Mouse (Mus musculus): ENCODE data around the gene Cdc42se1. TPM values are rescaled to one million over a fixed set of nuclear protein-coding genes. Genes with fewer than 3 reads are reported as not detected.
A peak's percentile ranks its signal among the peaks of the same experiment; 100 is the strongest.
"Not testable (repeated sequence)": the region's sequence is repeated elsewhere in the genome, so short reads cannot be mapped to it uniquely, and the experiment has no call there.

The Cdc42se1 gene
- polyA plus RNA-seq, 1 experiment from 2014 or later: 123 TPM

- no peak overlapping the region for H3K4me2 ChIP-seq (replicated peaks)
- peaks cover 78% of the 10 kb centered on the region for H3K36me3 ChIP-seq
- no peaks in the 10 kb centered on the region for H3K27me3 ChIP-seq
- 0 out of 2 replicates have a peak, but pooled peaks cover 2% of the 10 kb centered on the region for H3K4me1 ChIP-seq
- no peak overlapping the region for H3K4me3 ChIP-seq (replicated peaks)
- peak overlapping the region; percentile 65 for H3K27ac ChIP-seq (replicated peaks)
- WGBS: 29% methylated on average over 2 of the region's 2 CpGs
- H3K9ac ChIP-seq: no peak overlapping the region
- H3K9me3 ChIP-seq (replicated peaks): no peaks in the 10 kb centered on the region
- no peak for ATAC-seq (ENCODE audit: insufficient number of reproducible peaks, low FRiP score, low TSS enrichment, low read depth)
Measured at GRCm38 (mm10) chr3:95200562-95200961, 28.0 kb upstream of the Cdc42se1 start.

GRCm38 (mm10) chr3:95203880-95204279, 24.7 kb upstream of the Cdc42se1 start:
- Histone ChIP-seq H3K27me3 (no peaks in the 10 kb centered on the region), H3K4me2 (replicated peaks) (no peak overlapping the region), H3K36me3 (peaks cover 71% of the 10 kb centered on the region), H3K9me3 (replicated peaks) (no peaks in the 10 kb centered on the region), H3K4me3 (replicated peaks) (no peak overlapping the region), H3K27ac (replicated peaks) (no peak overlapping the region), H3K9ac (no peak overlapping the region), H3K4me1 (0 out of 2 replicates have a peak, but pooled peaks cover 2% of the 10 kb centered on the region)
- WGBS: 90% methylated on average over 6 of the region's 6 CpGs
- no peak for ATAC-seq (ENCODE audit: insufficient number of reproducible peaks, low FRiP score, low TSS enrichment, low read depth)

GRCm38 (mm10) chr3:95208286-95208685, 20.2 kb upstream of the Cdc42se1 start:
- WGBS: 76% methylated on average over 4 of the region's 4 CpGs
- Histone ChIP-seq H3K36me3 (peaks cover 37% of the 10 kb centered on the region), H3K27ac (replicated peaks) (no peak overlapping the region)

GRCm38 (mm10) chr3:95210585-95210984, 17.9 kb upstream of the Cdc42se1 start:
- peaks cover 33% of the 10 kb centered on the region for H3K36me3 ChIP-seq

More at GRCm38 (mm10) chr3:95208286-95208685, 20.2 kb upstream of the Cdc42se1 start:
- no peaks in the 10 kb centered on the region for H3K4me1 ChIP-seq
- H3K27me3 ChIP-seq: no peaks in the 10 kb centered on the region
- H3K9ac ChIP-seq: no peak overlapping the region
- H3K9me3 ChIP-seq (replicated peaks): no peaks in the 10 kb centered on the region
- no peak for ATAC-seq (ENCODE audit: insufficient number of reproducible peaks, low FRiP score, low TSS enrichment, low read depth)
- no peak overlapping the region for H3K4me2 ChIP-seq (replicated peaks)
- no peak overlapping the region for H3K4me3 ChIP-seq (replicated peaks)

GRCm38 (mm10) chr3:95212889-95213608, 15.5 kb upstream of the Cdc42se1 start:
- not testable (repeated sequence) for H3K9ac ChIP-seq; H3K4me3 ChIP-seq (replicated peaks); H3K9me3 ChIP-seq (replicated peaks); H3K27ac ChIP-seq (replicated peaks); H3K4me1 ChIP-seq; H3K27me3 ChIP-seq; ATAC-seq (ENCODE audit: insufficient number of reproducible peaks, low FRiP score, low TSS enrichment, low read depth); H3K4me2 ChIP-seq (replicated peaks)
- 94% methylated on average over 7 of the region's 10 CpGs for WGBS
- peaks cover 18% of the 10 kb centered on the region for H3K36me3 ChIP-seq

More at GRCm38 (mm10) chr3:95210585-95210984, 17.9 kb upstream of the Cdc42se1 start:
- Histone ChIP-seq H3K4me2 (replicated peaks) (no peak overlapping the region), H3K9ac (no peak overlapping the region), H3K4me3 (replicated peaks) (no peak overlapping the region), H3K9me3 (replicated peaks) (no peaks in the 10 kb centered on the region), H3K4me1 (no peaks in the 10 kb centered on the region), H3K27me3 (no peaks in the 10 kb centered on the region), H3K27ac (replicated peaks) (no peak overlapping the region)
- ATAC-seq (ENCODE audit: insufficient number of reproducible peaks, low FRiP score, low TSS enrichment, low read depth): no peak
- 61% methylated on average over 2 of the region's 2 CpGs for WGBS

GRCm38 (mm10) chr3:95213609-95213975, 14.9 kb upstream of the Cdc42se1 start:
- H3K9me3 ChIP-seq (replicated peaks): no peaks in the 10 kb centered on the region
- no peak overlapping the region for H3K9ac ChIP-seq
- no peak for ATAC-seq (ENCODE audit: insufficient number of reproducible peaks, low FRiP score, low TSS enrichment, low read depth)
- peaks cover 14% of the 10 kb centered on the region for H3K36me3 ChIP-seq
- WGBS: 91% methylated on average over 1 of the region's 1 CpGs
- peaks cover 12% of the 10 kb centered on the region for H3K4me1 ChIP-seq
- H3K27me3 ChIP-seq: no peaks in the 10 kb centered on the region
- no peak overlapping the region for H3K27ac ChIP-seq (replicated peaks)
- H3K4me3 ChIP-seq (replicated peaks): no peak overlapping the region
- no peak overlapping the region for H3K4me2 ChIP-seq (replicated peaks)

- Histone ChIP-seq H3K27ac (replicated peaks) (peak overlapping the region; percentile 100), H3K36me3 (peaks cover 36% of the 10 kb centered on the region), H3K4me2 (replicated peaks) (peak overlapping the region; percentile 53), H3K9me3 (replicated peaks) (no peaks in the 10 kb centered on the region), H3K4me3 (replicated peaks) (peak overlapping the region; percentile 76), H3K4me1 (peaks cover 12% of the 10 kb centered on the region), H3K9ac (peak overlapping the region; percentile 92), H3K27me3 (no peaks in the 10 kb centered on the region)
- 12% methylated on average over 4 of the region's 4 CpGs for WGBS
- ATAC-seq (ENCODE audit: insufficient number of reproducible peaks, low FRiP score, low TSS enrichment, low read depth): peak; percentile 49; the same call in 1 of the 2 replicates
Measured at GRCm38 (mm10) chr3:95216655-95217254, 11.8 kb upstream of the Cdc42se1 start.

- Histone ChIP-seq H3K4me3 (replicated peaks) (peak within 1 kb of the TSS; percentile 76), H3K9me3 (replicated peaks) (no peaks in the 10 kb centered on the region), H3K27ac (replicated peaks) (peak within 1 kb of the TSS; percentile 100), H3K27me3 (no peaks in the 10 kb centered on the region), H3K36me3 (peaks cover 41% of the 10 kb centered on the region), H3K4me2 (replicated peaks) (peak within 1 kb of the TSS; percentile 53), H3K9ac (peak within 1 kb of the TSS; percentile 92), H3K4me1 (peaks cover 12% of the 10 kb centered on the region)
- under 1% methylated on average over 56 of the region's 56 CpGs for WGBS
- peak; percentile 92 for ATAC-seq (ENCODE audit: insufficient number of reproducible peaks, low FRiP score, low TSS enrichment, low read depth)
Measured at GRCm38 (mm10) chr3:95217255-95218134, 11.0 kb upstream of the Cdc42se1 start, which contains the start of gene Gabpb2. Gene Gabpb2, minus strand, starts transcription at chr3:95217916.

- WGBS: 75% methylated on average over 6 of the region's 6 CpGs
- H3K27me3 ChIP-seq: no peaks in the 10 kb centered on the region
- H3K27ac ChIP-seq (replicated peaks): peak overlapping the region; percentile 100; the same call in 1 of the 2 replicates
- H3K4me2 ChIP-seq (replicated peaks): peak overlapping the region; percentile 53
- H3K9me3 ChIP-seq (replicated peaks): no peaks in the 10 kb centered on the region
- peaks cover 50% of the 10 kb centered on the region for H3K36me3 ChIP-seq
- peaks cover 14% of the 10 kb centered on the region for H3K4me1 ChIP-seq
- peak overlapping the region; percentile 76 for H3K4me3 ChIP-seq (replicated peaks)
- H3K9ac ChIP-seq: no peak overlapping the region
- ATAC-seq (ENCODE audit: insufficient number of reproducible peaks, low FRiP score, low TSS enrichment, low read depth): no peak
Measured at GRCm38 (mm10) chr3:95218466-95219137, 9.9 kb upstream of the Cdc42se1 start.

- peaks cover 51% of the 10 kb centered on the region for H3K36me3 ChIP-seq
- WGBS: 97% methylated on average over 2 of the region's 2 CpGs
Measured at GRCm38 (mm10) chr3:95223041-95223440, 5.5 kb upstream of the Cdc42se1 start.

More at GRCm38 (mm10) chr3:95223041-95223440, 5.5 kb upstream of the Cdc42se1 start:
- H3K4me3 ChIP-seq (replicated peaks): no peak overlapping the region
- ATAC-seq (ENCODE audit: insufficient number of reproducible peaks, low FRiP score, low TSS enrichment, low read depth): no peak
- no peak overlapping the region for H3K9ac ChIP-seq
- H3K4me1 ChIP-seq: peaks cover 23% of the 10 kb centered on the region
- H3K27ac ChIP-seq (replicated peaks): no peak overlapping the region
- no peak overlapping the region for H3K4me2 ChIP-seq (replicated peaks)
- H3K27me3 ChIP-seq: no peaks in the 10 kb centered on the region
- no peaks in the 10 kb centered on the region for H3K9me3 ChIP-seq (replicated peaks)
